Mouse (Mus musculus) adrenal gland, adult (tissue): ENCODE results near the gene Lrmda.

Experiments
- DNase-seq, 2 experiments: peaks; one replicate each; pipeline ENCODE4 v3.0.0; 2022 to 2023; ENCODE audit warnings: low spot score in 1 of 2; ENCODE audit not compliant: inconsistent age in 2 of 2

Gene Lrmda

DNA sequence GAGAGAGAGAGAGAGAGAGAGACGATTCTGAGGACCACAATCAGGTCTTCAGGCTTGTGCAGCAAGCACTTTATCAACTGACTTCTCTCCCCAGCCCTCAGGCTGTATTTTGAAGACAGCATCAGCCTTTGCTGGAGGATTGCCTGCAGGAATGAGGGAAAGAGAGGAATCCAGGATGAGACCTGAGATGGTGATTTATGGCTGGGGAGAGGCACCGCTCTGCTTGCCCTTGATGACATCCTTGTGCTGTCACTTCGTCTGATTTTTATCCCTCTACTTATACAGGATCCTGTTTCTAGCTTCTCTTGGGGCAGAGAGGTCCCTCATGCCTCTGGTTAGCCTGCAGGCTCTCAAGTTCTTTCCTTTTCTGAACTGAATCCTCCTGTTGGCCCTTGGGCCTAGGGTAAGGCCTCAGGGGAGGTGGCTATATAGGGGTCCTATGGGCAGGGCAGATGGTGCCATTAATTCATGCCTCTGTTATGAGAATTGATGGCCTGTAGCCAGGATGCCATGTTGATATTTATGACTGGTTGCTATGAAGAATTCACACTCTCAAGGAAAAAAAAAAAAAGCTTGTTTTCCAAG is 277.2 kb downstream of the Lrmda start:
- peak in 1 of 2 experiments; percentile 51 for DNase-seq

DNA sequence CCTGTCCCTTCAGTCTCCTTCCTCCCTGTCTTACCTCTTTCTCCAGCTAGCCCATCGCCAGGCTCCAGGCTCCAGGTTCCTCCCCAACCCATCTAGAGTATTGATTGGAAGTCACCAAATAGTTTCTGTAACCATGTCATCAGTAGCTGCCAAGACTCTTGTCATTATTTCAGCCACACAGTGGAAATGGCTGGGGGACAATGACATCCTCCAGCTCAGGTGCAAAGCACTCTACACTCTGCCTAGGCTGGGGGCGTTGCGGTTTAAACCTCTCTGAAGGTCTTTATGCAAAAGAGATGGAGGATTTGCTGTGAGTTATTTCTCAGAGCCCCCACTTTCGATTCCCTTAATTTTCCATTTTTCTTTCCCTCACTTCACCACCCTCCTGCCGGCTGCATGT is 287.2 kb downstream of the Lrmda start:
- no peak for DNase-seq

DNA sequence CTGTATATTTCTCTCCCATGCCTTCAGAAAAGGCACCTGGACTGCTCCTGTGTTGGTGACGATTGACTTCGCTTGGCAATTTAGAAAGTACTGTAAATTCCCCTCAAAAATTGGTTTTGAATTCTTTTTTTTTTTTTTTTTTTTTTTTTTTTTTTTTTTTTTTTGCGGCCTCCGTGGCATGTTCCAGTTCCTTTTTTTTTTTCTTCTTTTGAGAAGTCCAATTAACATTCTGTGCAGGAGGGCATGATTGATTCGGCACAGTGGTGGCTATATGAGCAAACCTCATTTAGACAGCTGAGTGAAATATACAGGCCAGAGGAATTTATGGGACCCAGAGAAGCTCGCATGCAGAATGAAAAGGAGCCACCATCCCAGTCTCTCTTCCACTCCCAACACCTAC is 288.5 kb downstream of the Lrmda start:
- DNase-seq: no peak

DNA sequence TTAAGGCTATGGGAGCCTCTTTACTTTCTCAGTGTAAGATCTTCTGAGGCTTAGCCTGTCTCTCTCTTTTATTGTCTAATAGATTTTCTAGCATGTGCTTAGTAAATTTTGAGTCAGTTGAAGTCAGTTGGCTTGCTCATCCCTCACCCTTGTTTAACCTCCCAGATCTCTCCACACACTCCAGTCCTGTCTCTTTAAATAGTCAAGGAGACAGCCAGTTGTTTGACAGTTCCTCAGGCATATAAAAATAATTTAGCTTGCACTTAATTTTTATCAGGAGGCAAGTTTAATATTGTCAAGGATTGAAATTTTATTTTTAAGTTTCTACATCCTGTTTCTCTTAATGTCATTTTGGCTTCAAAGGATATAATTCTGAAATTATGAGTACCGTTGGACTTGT is 303.5 kb downstream of the Lrmda start:
- DNase-seq: no peak

DNA sequence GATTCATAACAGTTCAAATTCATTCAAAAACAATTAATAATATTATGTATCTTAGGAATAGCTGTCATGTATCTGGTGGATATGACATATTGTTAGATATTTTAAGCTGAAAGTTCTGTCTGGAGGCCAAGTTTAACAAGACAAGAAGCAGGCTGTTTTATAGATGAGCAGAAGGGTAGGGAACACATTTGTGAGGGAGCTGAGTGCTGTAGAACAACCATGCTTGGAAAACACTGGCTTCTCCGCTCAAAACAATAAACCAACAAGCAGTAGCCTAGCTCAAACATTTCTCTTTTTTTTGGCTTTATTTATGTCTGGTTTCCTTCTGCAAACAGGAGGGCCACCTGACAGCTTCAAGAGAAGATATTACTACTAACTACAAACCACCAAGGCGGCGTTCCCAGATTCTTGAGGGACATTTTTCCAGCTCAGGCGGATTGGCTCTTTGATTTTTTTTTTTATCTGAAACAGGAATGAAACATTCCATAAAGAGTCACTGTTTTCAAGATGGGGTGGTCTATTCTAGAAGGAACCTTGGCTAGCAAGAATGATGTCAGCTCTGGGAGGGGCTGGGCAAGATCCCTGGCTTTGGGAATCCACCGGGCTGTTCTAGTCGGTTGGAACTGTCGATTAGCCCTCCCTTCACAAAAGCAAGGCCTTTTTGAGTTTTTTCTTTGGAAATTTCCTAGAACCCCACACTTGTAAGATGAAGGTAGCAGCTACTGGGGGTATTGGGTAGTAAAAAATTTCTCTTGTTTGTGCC is 304.2 kb downstream of the Lrmda start:
- DNase-seq: no peak

DNA sequence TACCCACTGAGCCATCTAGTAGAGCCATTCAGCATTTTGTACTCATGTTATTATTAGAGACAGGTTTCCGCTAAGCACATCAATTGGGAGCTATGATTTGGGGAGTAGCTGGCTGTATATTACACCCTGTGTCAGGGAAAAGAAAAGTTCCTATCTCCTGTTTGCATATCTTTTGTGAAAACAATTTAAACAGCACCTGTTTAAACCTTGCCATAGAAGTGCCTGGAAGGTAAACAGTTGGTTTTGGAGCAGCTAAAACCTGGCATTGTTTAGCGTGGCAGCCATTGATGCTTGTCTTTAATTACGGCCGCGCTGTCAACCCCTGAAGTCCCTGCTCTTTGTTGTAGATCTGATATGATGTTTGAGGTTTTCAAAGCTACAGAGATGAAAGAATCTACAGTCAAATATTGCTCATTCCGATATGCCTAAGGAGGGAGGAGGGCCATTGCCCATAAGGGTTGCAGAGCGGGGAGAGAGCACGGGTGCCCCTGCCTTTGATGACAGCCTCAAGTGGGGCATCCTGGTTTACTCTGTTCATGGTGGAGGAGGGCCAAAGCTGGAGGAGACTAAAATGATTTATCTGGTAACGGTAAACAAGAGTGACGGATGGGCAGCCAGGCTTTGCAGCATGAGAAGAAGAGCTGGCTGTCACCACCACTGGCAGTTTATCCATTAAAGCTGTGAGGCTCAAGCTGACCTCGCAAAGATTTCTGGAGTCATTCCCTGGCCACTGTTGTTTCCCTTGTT is 306.9 kb downstream of the Lrmda start:
- no peak for DNase-seq

DNA sequence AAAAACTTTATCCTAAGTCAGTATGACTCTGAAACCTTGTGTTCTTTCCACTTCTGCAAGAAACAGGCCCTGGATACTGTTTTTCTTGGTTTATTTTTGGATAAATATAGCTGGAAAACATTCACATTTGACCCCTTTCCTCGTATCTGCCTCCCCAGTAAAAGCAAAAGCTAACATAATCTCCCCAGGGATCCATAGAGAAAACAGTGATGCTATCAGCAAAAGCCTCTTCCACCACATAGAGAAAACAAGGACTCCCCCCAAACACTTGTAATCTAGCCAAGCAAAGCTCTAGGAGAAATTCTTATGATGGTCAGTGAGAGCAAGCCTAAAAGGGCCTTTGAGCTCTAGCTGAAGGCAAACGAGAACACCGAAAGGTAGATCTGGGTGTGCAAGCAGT is 309.7 kb downstream of the Lrmda start:
- no peak for DNase-seq

DNA sequence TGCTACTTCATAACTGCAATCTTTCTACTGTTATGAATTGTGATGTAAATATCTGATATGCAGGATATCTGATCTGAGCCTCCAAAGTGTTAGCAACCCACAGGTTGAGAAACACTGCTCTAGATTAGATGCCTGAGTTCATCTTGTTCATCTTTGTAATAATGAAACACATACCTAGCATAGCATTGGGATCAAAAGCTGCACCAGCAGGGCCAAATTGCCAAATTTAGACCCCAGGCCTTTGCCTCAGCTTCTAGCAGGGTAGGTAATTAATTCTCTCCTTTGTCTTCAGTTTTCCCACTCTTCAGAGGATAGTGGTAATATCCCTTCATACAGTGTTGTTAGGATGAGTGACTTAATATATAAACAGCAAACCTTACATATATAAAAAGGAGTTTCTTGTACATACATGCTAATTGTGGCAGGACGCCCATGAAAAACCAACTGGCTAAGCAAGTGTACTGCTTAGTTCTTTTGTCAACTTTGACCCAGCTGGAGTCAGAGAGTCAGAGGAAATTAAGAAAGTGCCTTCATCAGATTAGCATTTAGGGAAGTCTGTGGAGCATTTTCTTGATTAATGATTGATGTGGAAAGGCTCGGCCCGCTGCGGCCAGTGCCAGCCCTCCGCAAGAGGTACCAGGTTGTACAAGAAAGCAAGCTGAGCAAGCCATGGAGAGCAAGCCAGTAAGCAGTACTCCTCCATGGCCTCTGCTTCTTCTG is 315.7 kb downstream of the Lrmda start:
- DNase-seq: no peak

DNA sequence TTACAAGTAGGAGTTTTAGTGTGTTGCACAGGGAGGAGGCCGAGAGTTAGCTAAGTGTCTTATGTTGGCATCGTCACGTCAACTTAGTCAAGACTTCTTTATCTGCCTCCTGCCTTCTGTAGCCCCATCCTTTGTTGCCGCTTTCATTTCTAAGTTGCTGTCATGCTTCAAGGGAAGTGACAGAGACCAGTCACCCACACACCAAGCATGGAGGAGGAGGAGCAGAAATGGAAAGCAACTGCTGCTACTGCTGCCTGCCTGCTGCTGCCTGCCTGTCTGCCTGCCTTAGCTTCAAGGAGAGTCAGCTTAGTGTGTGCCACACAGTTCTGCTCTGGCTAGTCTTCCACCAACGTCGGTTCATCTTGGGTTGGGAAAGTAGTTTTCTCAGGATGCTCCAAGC is 319.7 kb downstream of the Lrmda start:
- no peak for DNase-seq

DNA sequence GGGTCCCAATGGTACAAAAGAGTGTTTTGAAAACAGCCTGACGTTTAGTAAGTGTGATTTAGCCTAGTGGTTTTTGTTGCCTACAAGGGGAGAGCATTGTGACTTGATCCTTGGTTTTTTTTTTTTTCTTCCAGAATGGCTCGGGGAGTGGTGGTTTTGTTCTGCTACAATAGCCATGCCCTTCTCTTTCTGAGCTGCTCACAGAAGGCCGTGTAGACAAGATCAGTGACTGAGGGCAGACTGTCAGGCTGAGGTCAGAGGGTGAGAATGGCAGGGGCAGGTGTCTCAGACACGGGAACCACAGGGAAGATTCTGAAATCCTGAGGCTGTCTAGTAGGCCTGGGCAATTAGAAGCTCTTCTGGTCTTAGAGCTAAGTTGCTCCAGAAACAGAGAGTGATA is 323.8 kb downstream of the Lrmda start:
- no peak for DNase-seq

DNA sequence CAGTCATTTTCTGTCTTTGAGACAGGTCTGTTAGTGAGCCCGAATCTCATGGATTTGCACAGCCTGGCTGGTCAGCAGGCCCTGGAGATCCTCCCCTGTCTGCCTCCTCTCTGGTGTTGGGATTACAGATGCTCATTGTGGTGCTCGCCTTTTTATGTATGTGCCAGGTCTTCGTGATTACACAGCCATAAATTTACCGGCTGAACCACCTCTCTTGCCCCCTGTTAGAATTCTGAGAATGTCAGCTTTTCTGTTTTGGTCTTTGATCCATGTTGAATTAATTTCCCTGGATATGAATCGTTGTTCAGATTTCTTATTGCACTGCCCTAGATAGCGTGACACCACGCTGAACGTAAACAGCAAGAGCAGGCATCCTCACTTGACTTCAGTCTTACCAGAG is 325.7 kb downstream of the Lrmda start:
- no peak for DNase-seq

DNA sequence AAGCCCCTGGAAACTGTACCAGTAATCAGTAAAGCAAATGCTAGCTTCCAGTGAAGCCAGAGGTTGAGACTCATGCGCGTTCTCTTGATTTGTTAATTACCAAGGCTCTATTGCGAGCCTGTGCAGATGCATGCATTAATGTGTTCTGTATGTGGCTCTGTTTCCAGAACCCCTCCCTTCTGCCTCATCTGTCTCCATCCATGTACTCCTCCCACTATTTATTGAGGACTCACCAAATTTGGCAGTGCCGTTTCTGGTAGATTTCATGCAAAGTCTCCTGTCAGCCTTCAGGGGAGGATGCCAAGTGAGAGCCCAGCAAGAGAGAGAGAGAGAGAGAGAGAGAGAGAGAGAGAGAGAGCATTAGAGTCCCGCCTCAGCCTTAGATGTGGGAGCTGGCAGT is 334.1 kb downstream of the Lrmda start:
- DNase-seq: no peak

DNA sequence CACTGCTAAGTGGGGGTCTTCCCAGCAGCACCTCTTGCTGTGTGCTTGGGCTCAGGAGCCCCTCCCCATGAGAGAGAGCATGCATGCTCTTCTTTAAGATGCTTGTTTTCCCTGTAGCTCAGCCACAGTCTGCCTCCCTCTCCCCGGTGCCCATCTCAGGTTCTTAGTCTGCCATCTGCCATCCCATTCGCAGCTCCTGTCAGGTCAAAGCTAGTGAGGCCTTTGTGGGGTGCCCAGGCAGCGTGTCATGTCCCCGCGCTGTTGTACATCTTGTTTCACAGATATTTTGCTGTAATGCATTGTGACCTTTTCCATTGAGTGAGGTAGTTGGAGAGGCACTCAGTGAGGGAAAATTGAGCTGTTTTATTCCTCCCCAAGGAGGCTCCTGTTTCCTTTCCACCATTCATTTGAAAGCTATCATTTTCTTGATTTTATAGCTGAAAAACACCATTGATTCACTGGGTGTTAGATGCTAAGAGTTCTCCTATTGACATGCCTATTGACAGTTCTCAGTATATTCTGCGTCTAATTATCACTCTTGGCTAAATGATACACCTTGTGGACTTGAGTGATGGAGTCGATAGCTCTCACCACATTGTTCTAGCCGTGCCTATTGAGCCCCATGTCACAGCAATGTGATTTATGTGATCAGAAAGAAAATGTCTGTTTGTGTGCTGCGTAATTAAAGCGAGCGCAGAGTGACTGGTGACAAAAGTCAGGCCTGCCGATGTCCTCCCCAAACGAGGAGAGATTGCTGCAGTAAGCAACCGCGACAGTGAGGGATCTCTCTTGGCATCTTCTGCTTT is 335.5 kb downstream of the Lrmda start:
- no peak for DNase-seq

DNA sequence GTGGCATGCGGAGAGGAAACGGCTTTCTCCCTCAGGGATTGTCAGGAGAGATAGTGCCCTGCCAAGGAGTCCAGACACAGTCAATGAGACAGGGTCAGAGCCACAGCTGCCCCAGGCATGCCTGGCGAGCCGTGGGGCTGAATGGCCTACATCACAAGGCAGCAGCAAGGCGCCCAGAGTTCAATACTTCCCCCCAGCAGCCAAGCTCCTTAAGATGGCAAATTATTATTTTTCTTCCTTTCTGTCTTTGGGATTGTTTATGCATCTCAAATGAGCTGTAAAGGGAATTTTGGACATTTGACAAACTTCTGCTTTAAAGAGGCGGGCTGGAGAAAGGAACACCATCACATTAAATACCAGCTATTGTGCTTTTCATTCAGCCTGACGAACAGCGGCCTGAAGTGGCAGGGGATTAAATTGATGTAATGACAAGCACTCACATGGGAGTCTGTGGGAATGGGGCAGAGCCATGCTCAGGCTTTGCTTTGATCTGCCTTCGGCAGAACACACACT is 338.5 kb downstream of the Lrmda start:
- no peak for DNase-seq

DNA sequence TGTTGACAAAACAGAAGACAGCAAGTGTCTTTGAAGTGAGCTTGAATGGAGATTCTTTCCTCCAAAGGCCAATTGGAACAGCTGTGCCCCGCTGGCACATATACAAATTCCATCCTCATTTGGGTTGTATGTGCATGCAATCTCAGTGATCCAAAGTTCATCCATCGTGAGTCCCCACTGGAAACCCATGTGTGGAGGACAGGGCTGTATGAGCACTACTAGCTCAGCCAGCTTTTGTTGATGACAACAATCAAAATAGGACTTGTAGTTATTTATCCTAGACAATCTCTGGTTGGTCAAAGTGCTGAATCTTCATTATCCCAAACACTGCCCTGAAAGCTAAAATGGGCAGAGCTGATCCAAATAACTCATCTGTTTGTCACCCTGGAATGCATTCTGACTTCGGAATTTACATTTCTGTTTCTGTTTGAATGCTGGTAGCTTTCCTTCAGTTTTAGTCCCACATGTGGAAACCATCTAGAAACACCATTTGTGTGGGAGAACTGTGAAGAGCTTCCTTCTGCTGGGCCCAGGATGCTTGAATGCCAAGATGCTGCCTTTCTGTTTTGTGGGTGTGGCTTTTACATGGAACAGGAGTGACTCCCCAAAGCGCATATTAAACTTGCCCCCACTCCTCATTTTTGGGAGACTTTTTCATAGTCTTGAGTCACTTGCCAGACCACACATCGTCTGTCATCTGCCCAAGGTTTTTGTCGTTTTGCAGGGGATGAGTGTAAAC is 344.7 kb downstream of the Lrmda start:
- DNase-seq: no peak

DNA sequence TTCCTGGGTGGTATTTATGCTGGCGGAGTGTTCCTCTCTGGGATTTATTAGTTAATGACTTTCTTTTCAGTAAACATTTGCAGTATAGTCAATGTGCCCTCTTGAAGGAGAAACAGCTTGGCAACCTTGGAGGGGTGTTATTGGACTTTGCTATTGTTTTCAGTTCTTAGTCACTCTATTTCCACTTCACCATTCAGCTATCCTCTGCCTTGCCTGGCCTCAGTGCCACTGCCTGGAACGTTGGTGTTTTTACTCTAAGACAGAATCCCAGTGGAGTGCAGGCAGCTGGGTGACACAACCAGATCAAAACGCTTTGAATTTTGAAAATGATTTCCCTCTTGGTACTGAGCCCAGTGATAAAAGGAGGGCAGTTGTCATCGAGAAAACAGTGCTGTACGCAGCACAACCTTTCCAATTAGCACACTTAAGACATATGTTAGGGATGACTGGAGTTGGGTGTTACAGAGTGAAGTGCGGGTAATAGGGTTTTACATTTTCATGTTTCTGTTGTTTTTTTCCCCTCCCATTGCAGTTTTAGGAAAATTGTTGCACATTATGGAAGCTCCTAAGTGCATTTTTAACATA is 345.4 kb downstream of the Lrmda start:
- DNase-seq: peak in 1 of 2 experiments; percentile 24

DNA sequence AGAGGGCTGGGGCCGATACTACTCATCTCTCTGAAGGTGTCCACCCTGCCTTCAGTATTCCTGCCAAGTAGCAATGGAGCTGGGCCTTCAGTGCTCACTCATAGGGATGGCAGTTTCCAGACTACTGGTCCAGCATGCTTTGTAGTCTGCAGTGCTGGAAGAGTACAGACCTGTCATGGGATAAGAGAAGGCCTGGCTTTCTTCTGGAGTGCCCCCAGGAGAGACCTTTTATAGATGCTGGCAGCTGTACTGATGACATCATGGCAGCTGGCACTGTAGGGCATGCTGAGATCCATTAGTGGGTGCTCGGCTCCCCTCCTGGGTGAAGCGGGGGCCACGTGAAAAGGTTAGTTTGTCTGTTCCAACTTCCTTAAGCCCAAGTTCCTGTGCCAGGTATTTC is 348.1 kb downstream of the Lrmda start:
- DNase-seq: no peak

DNA sequence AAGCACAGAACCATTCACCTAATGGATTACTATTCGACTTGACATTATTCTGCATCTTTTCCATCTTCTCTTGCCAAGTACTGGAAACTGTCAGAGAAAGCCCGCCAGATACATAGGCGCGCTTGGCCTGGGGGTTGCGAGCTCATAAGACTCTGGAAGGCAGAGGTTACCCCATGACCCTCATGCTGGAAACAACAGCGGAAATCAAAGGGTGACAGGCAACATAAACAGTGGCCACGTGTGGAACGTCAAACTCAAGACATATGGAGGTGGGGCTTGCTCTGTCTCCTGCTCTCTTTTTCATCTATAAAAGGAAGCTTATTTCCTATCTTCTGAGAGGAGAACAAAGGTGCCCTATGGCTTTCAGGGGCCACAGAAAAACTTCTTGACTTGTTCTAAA is 351.6 kb downstream of the Lrmda start:
- no peak for DNase-seq

DNA sequence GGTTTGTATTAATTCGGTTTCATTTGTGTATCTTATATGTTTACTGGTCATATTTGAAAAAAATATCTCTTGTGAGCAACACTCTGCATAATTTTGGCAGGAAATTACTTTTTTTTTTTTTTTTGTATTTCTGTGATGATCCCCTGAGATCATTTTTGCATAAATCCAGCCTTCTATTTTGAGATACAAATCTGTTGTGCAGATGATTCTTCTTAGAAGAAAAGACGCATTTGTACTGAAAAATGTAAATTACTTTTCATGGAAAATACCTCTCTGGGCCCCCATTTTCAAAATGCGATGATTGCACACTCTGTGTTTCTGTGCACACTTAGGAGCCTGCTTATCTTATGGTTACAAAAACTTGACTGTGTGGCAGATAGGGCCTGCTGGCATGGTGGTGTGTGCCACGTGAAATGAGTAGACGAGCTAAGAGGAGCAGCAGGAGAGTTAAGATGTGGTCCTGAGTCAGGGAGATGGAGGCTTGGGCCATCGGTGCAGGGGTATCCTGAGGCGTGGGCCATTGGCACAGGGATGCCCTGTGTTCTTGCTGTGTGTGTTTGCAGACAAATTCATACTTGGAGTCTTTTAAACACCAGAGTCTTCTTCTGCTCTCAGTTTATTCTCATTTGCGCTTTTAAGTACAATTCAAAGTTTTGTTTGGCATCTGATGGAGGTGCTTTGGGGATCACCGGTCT is 353.3 kb downstream of the Lrmda start:
- DNase-seq: no peak
